In the genomic region with DNA sequence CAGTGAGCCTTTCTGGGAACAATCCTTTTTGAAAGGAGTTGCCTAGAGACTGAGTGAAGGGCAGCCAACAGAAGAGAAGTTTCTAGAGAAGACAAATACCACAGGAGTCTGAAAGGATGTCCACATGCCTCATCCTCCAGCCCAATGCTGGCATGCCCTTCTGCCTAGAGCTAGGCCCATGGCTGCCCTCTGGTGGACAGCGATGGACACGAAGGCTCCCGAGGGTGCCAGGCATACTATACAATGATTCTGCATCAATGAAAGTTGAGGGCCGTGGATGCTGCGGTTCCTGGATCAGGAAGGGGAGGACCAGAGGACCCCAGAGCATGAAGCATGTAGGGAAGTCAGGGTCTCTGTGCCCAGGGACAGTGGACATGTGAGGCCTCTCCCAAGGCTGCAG, we compare ENCODE assay signal across 9 mouse cellular contexts. TPM values are rescaled to one million over a fixed set of nuclear protein-coding genes. Genes with fewer than 3 reads are reported as not detected.
DNase-seq lines count a peak whose midpoint lies in the region; ATAC-seq and TF ChIP-seq lines count a peak whose summit lies in the region.
"Had no signal": no experiment of that assay in that cellular context is flagged by ENCODE, and none has a peak within 500 bp of the region (broad histone marks: within the 10 kb centered on the region; RNA-seq: fewer than 3 reads in every experiment).

No protein-coding gene starts in this region.

- 0 out of 2 replicates have a peak, but pooled peaks have one; percentile 28 for ATAC-seq in hindbrain, embryonic 13.5 days (ENCODE audit: low FRiP score)
- ATAC-seq in activated CD4-positive, CD25-positive, alpha-beta regulatory T cell, adult 4 months: no peak

- peak; percentile 18 for TF ChIP-seq RAD21 in MEL (IDR thresholded peaks at IDR 0.05; ENCODE audit: low read depth, low read length)

- no peak overlapping the region for H3K4me3 ChIP-seq in MEL (ENCODE audit: control insufficient read depth in 1 of 2, insufficient read depth in 1 of 2, low read depth in 2 of 2, low read length in 2 of 2)
- H3K4me3 ChIP-seq in hindbrain, embryonic 13.5 days: no peak overlapping the region

- no peak for TF ChIP-seq EP300 in MEL (IDR thresholded peaks at IDR 0.05; ENCODE audit: low read depth in 1 of 2, low read length in 2 of 2)

- H3K4me1 ChIP-seq in MEL (ENCODE audit: control insufficient read depth in 1 of 2, insufficient read depth in 2 of 2, low read length in 2 of 2): peaks cover 2 to 4% of the 10 kb centered on the region in 2 experiments
- H3K4me1 ChIP-seq in hindbrain, embryonic 13.5 days (replicated peaks): no peaks in the 10 kb centered on the region

- WGBS in hindbrain, embryonic 13.5 days: 33% methylated on average over 5 of the region's 5 CpGs

- no peaks in the 10 kb centered on the region for H3K79me2 ChIP-seq in MEL (ENCODE audit: control insufficient read depth, insufficient read depth, low read length, poor library complexity)

- TF ChIP-seq POLR2A in MEL (IDR thresholded peaks at IDR 0.05; ENCODE audit: control insufficient read depth in 1 of 2, insufficient read depth in 1 of 2, low read depth in 1 of 2, low read length in 2 of 2, poor library complexity in 1 of 2): no peak

- no peak overlapping the region for H3K4me2 ChIP-seq in hindbrain, embryonic 13.5 days

- H3K27me3 ChIP-seq in MEL (ENCODE audit: control insufficient read depth in 1 of 2, insufficient read depth in 2 of 2, low read length in 2 of 2): no peaks in the 10 kb centered on the region
- H3K27me3 ChIP-seq in hindbrain, embryonic 13.5 days: no peaks in the 10 kb centered on the region; the same call in 1 of the 2 replicates

- peak; percentile 31 to 34 for DNase-seq in left cerebral cortex, postnatal 14 days (ENCODE audit: low spot score in 2 of 2)
- DNase-seq in left cerebral cortex, adult 11 months (ENCODE audit: low spot score): no peak
- DNase-seq in MEL (ENCODE audit: low read depth, low spot score): peak; percentile 57
- DNase-seq in c-Kit-positive CD71-positive TER-119-negative erythroid progenitor cells, embryonic 14.5 days (ENCODE audit: low read depth): peak; percentile 35
- peak; percentile 18 to 33 for DNase-seq in lung, adult 18-20 months
- peak; percentile 30 for DNase-seq in spleen, adult 12 weeks (ENCODE audit: low spot score)

- no peak overlapping the region for H3K27ac ChIP-seq in MEL (ENCODE audit: control insufficient read depth, low read depth, low read length)
- H3K27ac ChIP-seq in hindbrain, embryonic 13.5 days: no peak overlapping the region
- H3K27ac ChIP-seq: macrophage had no signal

- no peaks in the 10 kb centered on the region for H3K9me3 ChIP-seq in MEL (replicated peaks; ENCODE audit: insufficient read depth, low read length)
- no peaks in the 10 kb centered on the region for H3K9me3 ChIP-seq in hindbrain, embryonic 13.5 days

- peaks cover 0 to 2% of the 10 kb centered on the region in 2 experiments; a peak in 2 of 4 replicates for H3K36me3 ChIP-seq in MEL (ENCODE audit: control insufficient read depth in 1 of 2, insufficient read depth in 2 of 2, low read length in 2 of 2)
- H3K36me3 ChIP-seq in hindbrain, embryonic 13.5 days: no peaks in the 10 kb centered on the region

- H3K9ac ChIP-seq in MEL (ENCODE audit: control insufficient read depth, low read depth, low read length, poor library complexity, severe bottlenecking): no peak overlapping the region
- H3K9ac ChIP-seq in hindbrain, embryonic 13.5 days: no peak overlapping the region

- peak; percentile 59 to 72 (median 65) for TF ChIP-seq CTCF in MEL (IDR thresholded peaks at IDR 0.05 in 2 of 3, conservative IDR thresholded peaks at IDR 0.05 in 1 of 3; ENCODE audit: control insufficient read depth in 1 of 3, insufficient read depth in 1 of 3, low read depth in 2 of 3, low read length in 3 of 3, poor library complexity in 1 of 3, severe bottlenecking in 1 of 3)

- intact Hi-C loops in left cerebral cortex, postnatal 14 days (cut with DNase I): no loop called here

TF ChIP-seq in MEL, 35 proteins besides CTCF, POLR2A, EP300 and RAD21:
- TF ChIP-seq SMC3 (IDR thresholded peaks at IDR 0.05; ENCODE audit: low read depth, low read length): peak; percentile 51
- TF ChIP-seq UBTF (IDR thresholded peaks at IDR 0.05; ENCODE audit: borderline replicate concordance, insufficient read depth, low read depth, low read length): no peak
- peak; percentile 17; the same call in 1 of the 2 replicates for TF ChIP-seq ZC3H11A (IDR thresholded peaks at IDR 0.05; ENCODE audit: low read depth, low read length)

RNA-seq across cellular contexts. Expression of a gene that starts 9.3 kb away (rescaled TPM):
- total RNA-seq in left cerebral cortex, postnatal 14 days (2021): 1 to 10 TPM; 1.9 to 2.2 TPM
- total RNA-seq in MEL (2012; rRNA removed): 2.6 and 3.4 TPM in 2 replicates
- polyA plus RNA-seq in MEL (2012; ENCODE audit: insufficient read depth in 1 of 2, insufficient read length in 2 of 2, low read depth in 1 of 2, low replicate concordance in 2 of 2, missing spikeins in 1 of 2): 10 to 100 TPM in 1 of 2 experiments, not detected in 1; 12.8 TPM
- polyA plus RNA-seq in hindbrain, embryonic 13.5 days (2015; fragmentation: Nextera tagmentation; extraction: Ambion mirVana): 0.86 and 0.98 TPM in 2 replicates
- polyA plus RNA-seq in activated CD4-positive, CD25-positive, alpha-beta regulatory T cell, adult 4 months (2017; shearing (Covaris generic)): 10 to 100 TPM in 1 of 2 experiments, 1 to 10 TPM in 1; 6.4 to 10.5 TPM
- polyA plus RNA-seq: macrophage had no signal

RNA-seq across cellular contexts. Expression of a gene that starts 9.6 kb away (rescaled TPM):
- total RNA-seq in left cerebral cortex, postnatal 14 days (2021): 1 to 10 TPM in 1 of 2 experiments, not detected in 1; 1.1 TPM
- total RNA-seq in MEL (2012; rRNA removed): not detected in 2 replicates
- under 1 TPM in 1 of 2 experiments, not detected in 1; 0.71 TPM for polyA plus RNA-seq in MEL (2012; ENCODE audit: insufficient read depth in 1 of 2, insufficient read length in 2 of 2, low read depth in 1 of 2, low replicate concordance in 2 of 2, missing spikeins in 1 of 2)
- not detected in 2 replicates for polyA plus RNA-seq in hindbrain, embryonic 13.5 days (2015; fragmentation: Nextera tagmentation; extraction: Ambion mirVana)
- 1 to 10 TPM in 1 of 2 experiments, not detected in 1; 2.6 TPM for polyA plus RNA-seq in activated CD4-positive, CD25-positive, alpha-beta regulatory T cell, adult 4 months (2017; shearing (Covaris generic))
- polyA plus RNA-seq: macrophage had no signal

RNA-seq across cellular contexts. Expression of a gene that starts 14.6 kb away (rescaled TPM):
- not detected for total RNA-seq in left cerebral cortex, postnatal 14 days (2021)
- not detected in 2 replicates for total RNA-seq in MEL (2012; rRNA removed)
- polyA plus RNA-seq in MEL (2012; ENCODE audit: insufficient read depth in 1 of 2, insufficient read length in 2 of 2, low read depth in 1 of 2, low replicate concordance in 2 of 2, missing spikeins in 1 of 2): not detected
- not detected in 2 replicates for polyA plus RNA-seq in hindbrain, embryonic 13.5 days (2015; fragmentation: Nextera tagmentation; extraction: Ambion mirVana)
- not detected for polyA plus RNA-seq in activated CD4-positive, CD25-positive, alpha-beta regulatory T cell, adult 4 months (2017; shearing (Covaris generic))
- polyA plus RNA-seq: macrophage had no signal

RNA-seq across cellular contexts. Expression of a gene that starts 17.4 kb away (rescaled TPM):
- total RNA-seq in left cerebral cortex, postnatal 14 days (2021): not detected
- 0.08 and 0.42 TPM in 2 replicates for total RNA-seq in MEL (2012; rRNA removed)
- 1 to 10 TPM in 1 of 2 experiments, not detected in 1; 1.0 TPM for polyA plus RNA-seq in MEL (2012; ENCODE audit: insufficient read depth in 1 of 2, insufficient read length in 2 of 2, low read depth in 1 of 2, low replicate concordance in 2 of 2, missing spikeins in 1 of 2)
- polyA plus RNA-seq in hindbrain, embryonic 13.5 days (2015; fragmentation: Nextera tagmentation; extraction: Ambion mirVana): 0.30 TPM in 2 replicates
- polyA plus RNA-seq in activated CD4-positive, CD25-positive, alpha-beta regulatory T cell, adult 4 months (2017; shearing (Covaris generic)): 1 to 10 TPM; 1.1 to 2.4 TPM
- polyA plus RNA-seq: macrophage had no signal

RNA-seq across cellular contexts. Expression of a gene that starts 24.4 kb away (rescaled TPM):
- total RNA-seq in left cerebral cortex, postnatal 14 days (2021): 100 to 1,000 TPM; 334 to 397 TPM
- total RNA-seq in MEL (2012; rRNA removed): 453 and 486 TPM in 2 replicates
- 100 to 1,000 TPM in 1 of 2 experiments, not detected in 1; 609 TPM for polyA plus RNA-seq in MEL (2012; ENCODE audit: insufficient read depth in 1 of 2, insufficient read length in 2 of 2, low read depth in 1 of 2, low replicate concordance in 2 of 2, missing spikeins in 1 of 2)
- polyA plus RNA-seq in hindbrain, embryonic 13.5 days (2015; fragmentation: Nextera tagmentation; extraction: Ambion mirVana): 1,330 and 1,360 TPM in 2 replicates
- polyA plus RNA-seq in activated CD4-positive, CD25-positive, alpha-beta regulatory T cell, adult 4 months (2017; shearing (Covaris generic)): 100 to 1,000 TPM; 686 to 746 TPM
